Mouse (Mus musculus) heart, adult 2 months (tissue): ENCODE data around the gene Bdnf.

Experiments used
- CTCF ChIP-seq: fragments of 200-600 bp; IDR thresholded peaks from 2 replicates; pipeline ENCODE4 v1.8.1; 2022; ENCODE audit warnings: antibody characterized with exemption, mild to moderate bottlenecking, moderate library complexity
- POLR2A ChIP-seq: fragments of 200-500 bp; IDR thresholded peaks from 2 replicates; pipeline ENCODE4 v1.6.1; 2011; ENCODE audit warnings: mild to moderate bottlenecking, low read depth, low read length, control low read depth; ENCODE audit not compliant: insufficient read depth

GRCm38 (mm10) chr2:109725831-109726230, 51.3 kb downstream of the Bdnf start:
- TF ChIP-seq CTCF (no peak), POLR2A (no peak)
